Mouse (Mus musculus) forebrain, embryonic 12.5 days (tissue): Measurements from ENCODE around the gene H2-DMa. TPM values are rescaled to one million over a fixed set of nuclear protein-coding genes. Genes with fewer than 3 reads are reported as not detected.

Source experiments
- ATAC-seq: fragments of 200-750 bp; cut with Nextera tagmentation; 2 replicates; pipeline ENCODE4 v1.8.0; 2017; ENCODE audit warnings: moderate TSS enrichment; ENCODE audit not compliant: low FRiP score
- H3K27ac ChIP-seq: fragments of 300-500 bp; sonication (generic); 2 replicates; pipeline ENCODE4 v1.5.1; 2016; ENCODE audit warnings: mild to moderate bottlenecking
- H3K27me3 ChIP-seq: fragments of 300-500 bp; sonication (generic); 2 replicates; pipeline ENCODE4 v1.6.1; 2016; ENCODE audit warnings: mild to moderate bottlenecking
- H3K36me3 ChIP-seq: fragments of 300-500 bp; sonication (generic); replicated peaks from 2 replicates; pipeline ENCODE4 v1.6.1; 2016; ENCODE audit warnings: mild to moderate bottlenecking
- H3K4me1 ChIP-seq: fragments of 300-500 bp; sonication (generic); 2 replicates; pipeline ENCODE4 v1.6.1; 2016
- H3K4me2 ChIP-seq: fragments of 300-500 bp; sonication (generic); 2 replicates; pipeline ENCODE4 v1.6.1; 2016; ENCODE audit warnings: mild to moderate bottlenecking, moderate library complexity
- H3K4me3 ChIP-seq: fragments of 300-500 bp; sonication (generic); replicated peaks from 2 replicates; pipeline ENCODE4 v1.5.1; 2016; ENCODE audit warnings: mild to moderate bottlenecking
- H3K9ac ChIP-seq: fragments of 300-500 bp; sonication (generic); 2 replicates; pipeline ENCODE4 v1.6.1; 2016; ENCODE audit warnings: mild to moderate bottlenecking
- H3K9me3 ChIP-seq: fragments of 300-500 bp; sonication (generic); 2 replicates; pipeline ENCODE4 v1.6.1; 2016
- WGBS: fragments of 180-500 bp; shearing (Covaris S2); methylation state at CpG from one replicate; pipeline ENCODE4 v1.1.7; 2016; 5-methylcytosine and 5-hydroxymethylcytosine counted together
- polyA plus RNA-seq: library from polyadenylated mRNA; unstranded; fragments of >200 nt; fragmentation: Nextera tagmentation; extraction: Ambion mirVana; gene quantifications from 2 replicates; pipeline ENCODE4 v1.2.1, GENCODE M21; 2016

H2-DMa gene
- polyA plus RNA-seq, 1 experiment from 2014 or later, result 9.6 TPM

DNA sequence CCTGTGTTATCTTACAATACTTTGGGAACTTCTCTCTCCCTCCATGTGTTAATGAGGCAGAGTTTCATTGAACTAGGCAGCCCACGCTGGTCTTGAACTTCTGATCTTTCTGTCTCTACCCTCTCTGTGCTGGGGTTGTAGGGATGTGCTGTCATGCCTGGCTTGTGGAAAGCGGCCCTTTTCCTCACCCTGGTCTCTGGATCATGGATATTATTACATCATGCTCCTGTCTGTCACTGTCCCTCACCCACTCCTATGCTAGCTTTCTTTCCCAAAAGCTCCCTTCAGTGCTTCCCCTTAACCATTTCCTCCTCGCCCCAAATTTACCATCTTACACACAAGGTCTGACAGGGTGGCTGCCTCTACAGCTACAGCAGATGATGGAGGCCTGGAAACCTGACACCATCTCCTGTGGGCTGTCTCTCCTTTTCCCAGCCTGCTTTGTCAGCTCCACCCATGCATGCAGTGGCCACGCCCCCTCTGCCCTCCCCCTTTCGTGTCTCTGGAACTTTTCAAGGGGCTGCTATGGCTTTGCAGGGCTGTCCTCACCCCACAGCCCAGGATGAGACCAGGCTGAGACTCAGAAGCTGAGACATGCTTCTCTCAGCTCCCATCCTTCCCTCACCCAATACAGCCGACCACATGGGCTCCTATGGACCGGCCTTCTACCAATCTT lies 26.0 kb upstream of the H2-DMa start:
- Histone ChIP-seq H3K9me3 (no peaks in the 10 kb centered on the region), H3K27me3 (peaks cover 5% of the 10 kb centered on the region; the same call in 1 of the 2 replicates), H3K4me3 (no peak overlapping the region), H3K27ac (no peak overlapping the region), H3K4me1 (peaks cover 7% of the 10 kb centered on the region; the same call in 1 of the 2 replicates), H3K9ac (no peak overlapping the region; the same call in 1 of the 2 replicates), H3K4me2 (no peak overlapping the region), H3K36me3 (no peaks in the 10 kb centered on the region)
- WGBS, result 45% methylated on average over 7 of the region's 7 CpGs
- peak; percentile 41; the same call in 1 of the 2 replicates for ATAC-seq

DNA sequence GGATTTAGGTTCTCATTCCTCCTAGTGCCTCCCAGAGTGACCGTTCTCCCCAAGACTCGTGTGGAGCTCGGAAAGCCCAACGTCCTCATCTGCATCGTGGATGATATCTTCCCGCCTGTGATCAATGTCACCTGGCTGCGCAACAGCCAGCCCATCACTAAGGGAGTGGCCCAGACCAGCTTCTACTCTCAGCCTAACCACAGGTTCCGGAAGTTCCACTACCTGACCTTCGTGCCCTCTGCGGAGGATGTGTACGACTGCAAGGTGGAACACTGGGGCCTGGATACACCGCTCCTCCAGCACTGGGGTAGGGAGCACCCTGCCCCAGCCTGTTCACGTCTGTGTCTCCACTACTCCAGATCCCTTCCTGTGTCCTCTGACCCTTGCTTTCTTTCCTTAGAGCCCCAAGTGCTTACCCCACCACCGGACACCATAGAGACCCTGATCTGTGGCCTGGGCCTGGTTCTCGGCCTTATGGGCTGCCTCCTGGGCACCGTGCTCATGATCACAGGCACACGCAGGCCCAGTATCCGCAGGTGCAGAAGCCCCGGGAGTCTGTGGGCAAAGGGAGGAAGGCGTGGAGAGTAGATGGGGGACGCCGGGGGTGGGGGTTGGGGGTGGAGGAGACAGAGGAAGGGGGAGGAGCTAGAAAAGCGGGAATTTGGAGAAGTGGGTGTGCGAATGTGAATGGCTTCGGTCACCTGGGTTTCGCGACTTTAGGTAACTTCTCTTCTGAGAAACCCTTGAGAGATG lies 24.9 kb upstream of the H2-DMa start:
- Histone ChIP-seq H3K36me3 (no peaks in the 10 kb centered on the region), H3K27me3 (peaks cover 5% of the 10 kb centered on the region; the same call in 1 of the 2 replicates), H3K9me3 (no peaks in the 10 kb centered on the region), H3K4me2 (no peak overlapping the region), H3K27ac (no peak overlapping the region), H3K9ac (no peak overlapping the region), H3K4me3 (no peak overlapping the region), H3K4me1 (peaks cover 7% of the 10 kb centered on the region; the same call in 1 of the 2 replicates)
- 86% methylated on average over 27 of the region's 27 CpGs for WGBS
- no peak for ATAC-seq

DNA sequence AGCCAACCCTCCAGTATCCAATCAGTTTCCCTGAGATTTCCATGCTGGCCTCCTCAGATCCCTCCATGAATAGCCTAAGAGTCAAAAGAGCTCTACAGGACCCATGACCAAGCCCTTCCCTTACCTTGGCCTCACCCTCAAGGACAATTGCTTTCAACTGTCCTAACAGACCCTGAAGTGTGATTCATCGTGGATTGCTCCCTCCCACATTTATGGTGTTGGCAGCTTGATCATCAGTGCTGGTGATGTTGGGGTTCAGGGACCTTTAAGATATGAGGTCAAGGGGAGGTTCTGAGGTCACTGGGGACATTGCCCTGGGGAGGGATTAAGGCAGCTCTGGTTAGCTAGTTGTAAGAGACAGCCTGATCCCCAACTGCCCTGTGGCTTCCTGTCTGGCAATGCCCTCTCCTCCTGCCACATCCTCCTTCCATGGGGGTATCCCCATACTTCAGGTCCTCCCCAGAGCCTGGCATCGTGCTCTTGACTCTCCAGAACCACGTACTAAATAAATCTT lies 22.8 kb upstream of the H2-DMa start:
- 78% methylated on average over 3 of the region's 3 CpGs for whole genome bisulfite sequencing
- Histone ChIP-seq H3K4me3 (no peak overlapping the region), H3K9me3 (no peaks in the 10 kb centered on the region), H3K27ac (no peak overlapping the region), H3K4me2 (no peak overlapping the region), H3K4me1 (peaks cover 10% of the 10 kb centered on the region), H3K9ac (no peak overlapping the region), H3K36me3 (no peaks in the 10 kb centered on the region), H3K27me3 (peaks cover 13% of the 10 kb centered on the region)
- ATAC-seq, result no peak

DNA sequence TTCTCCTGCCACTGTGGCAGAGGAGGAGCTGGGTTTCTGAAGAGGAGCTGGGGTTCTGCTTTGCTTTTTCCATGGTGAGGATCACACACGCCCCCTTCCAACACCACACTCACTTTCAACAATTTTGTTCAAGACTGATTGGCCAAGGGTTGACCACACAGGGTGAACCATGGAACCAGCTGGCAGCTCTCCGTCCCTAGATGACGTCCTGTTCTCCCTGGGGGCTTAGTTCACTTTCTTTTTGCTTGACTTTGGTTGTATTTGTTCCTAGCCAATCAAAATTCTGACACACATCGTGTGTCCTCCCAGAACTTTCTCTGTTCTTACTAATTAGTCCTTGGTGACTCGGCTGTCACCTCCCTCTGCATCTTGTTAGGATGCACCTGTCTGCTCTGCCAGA lies 22.1 kb upstream of the H2-DMa start:
- no peak for ATAC-seq
- Histone ChIP-seq H3K27me3 (peaks cover 13% of the 10 kb centered on the region), H3K4me1 (peaks cover 13% of the 10 kb centered on the region), H3K36me3 (no peaks in the 10 kb centered on the region), H3K9ac (no peak overlapping the region), H3K4me3 (no peak overlapping the region), H3K9me3 (no peaks in the 10 kb centered on the region), H3K27ac (no peak overlapping the region), H3K4me2 (no peak overlapping the region)
- WGBS, result 63% methylated on average over 5 of the region's 5 CpGs

DNA sequence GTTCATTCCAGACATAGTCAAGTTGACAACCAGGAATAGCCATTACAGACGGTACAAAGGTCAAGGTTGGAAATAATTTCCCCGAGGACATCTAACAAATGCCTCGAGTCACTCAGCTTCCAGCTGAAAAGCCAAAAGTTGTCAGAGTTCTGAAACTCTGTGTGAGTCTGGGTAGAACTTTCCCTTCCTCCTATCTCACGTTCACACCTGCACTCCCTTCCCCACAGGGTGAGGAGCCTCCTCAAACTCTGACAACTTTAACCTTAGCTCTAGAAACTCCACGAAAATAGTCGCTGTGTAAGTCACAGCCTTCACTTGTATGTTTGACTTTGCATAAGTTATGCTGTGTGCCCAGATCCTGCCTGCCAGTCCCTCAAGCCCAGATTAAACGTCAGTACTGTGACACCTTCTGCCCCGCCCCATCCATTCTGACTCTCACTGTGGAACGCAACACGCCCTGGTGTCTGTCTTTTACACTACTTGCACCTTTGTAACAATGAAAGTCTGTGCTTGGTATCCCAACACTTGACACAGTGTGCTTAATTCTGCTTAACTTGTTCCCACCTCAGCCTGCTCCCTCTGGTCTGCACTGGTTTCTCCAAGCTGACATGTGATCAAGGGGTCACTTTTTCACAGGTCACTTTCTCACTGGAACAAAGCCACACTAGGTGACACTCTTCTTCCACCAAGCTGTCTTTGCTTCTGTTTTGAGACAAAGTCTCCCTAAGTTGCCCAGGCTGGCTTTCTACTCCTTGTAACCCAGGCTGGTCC lies 20.4 kb upstream of the H2-DMa start:
- Histone ChIP-seq H3K27me3 (peaks cover 13% of the 10 kb centered on the region), H3K9me3 (no peaks in the 10 kb centered on the region), H3K4me1 (peaks cover 6% of the 10 kb centered on the region), H3K4me2 (no peak overlapping the region), H3K9ac (no peak overlapping the region), H3K36me3 (no peaks in the 10 kb centered on the region), H3K4me3 (no peak overlapping the region), H3K27ac (no peak overlapping the region)
- WGBS, result 69% methylated on average over 10 of the region's 10 CpGs
- no peak for ATAC-seq

DNA sequence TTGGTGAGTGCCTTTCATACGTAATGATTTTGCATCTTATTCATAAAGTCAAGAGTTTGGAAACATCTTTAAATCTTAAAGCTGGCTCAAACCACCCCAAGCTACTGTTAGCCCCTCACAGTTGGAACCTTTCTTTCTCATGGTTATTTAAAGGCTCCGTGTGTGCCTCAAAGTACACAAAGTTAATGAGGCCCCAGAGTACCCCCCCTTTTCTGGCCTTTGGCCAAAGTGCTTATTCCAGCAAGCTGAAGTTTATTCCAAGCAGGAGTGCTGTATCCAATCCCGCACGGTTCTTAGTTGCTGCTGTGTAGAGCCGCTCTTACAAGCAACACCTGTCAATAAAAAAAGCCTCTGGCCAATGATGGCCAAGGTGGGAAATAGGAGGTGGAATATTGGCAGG lies 19.8 kb upstream of the H2-DMa start:
- no peak for ATAC-seq
- Histone ChIP-seq H3K27ac (no peak overlapping the region), H3K9ac (no peak overlapping the region), H3K4me1 (peaks cover 6% of the 10 kb centered on the region), H3K36me3 (no peaks in the 10 kb centered on the region), H3K4me2 (no peak overlapping the region), H3K4me3 (no peak overlapping the region), H3K9me3 (no peaks in the 10 kb centered on the region), H3K27me3 (peaks cover 9% of the 10 kb centered on the region)
- WGBS, result 50% methylated on average over 5 of the region's 5 CpGs

DNA sequence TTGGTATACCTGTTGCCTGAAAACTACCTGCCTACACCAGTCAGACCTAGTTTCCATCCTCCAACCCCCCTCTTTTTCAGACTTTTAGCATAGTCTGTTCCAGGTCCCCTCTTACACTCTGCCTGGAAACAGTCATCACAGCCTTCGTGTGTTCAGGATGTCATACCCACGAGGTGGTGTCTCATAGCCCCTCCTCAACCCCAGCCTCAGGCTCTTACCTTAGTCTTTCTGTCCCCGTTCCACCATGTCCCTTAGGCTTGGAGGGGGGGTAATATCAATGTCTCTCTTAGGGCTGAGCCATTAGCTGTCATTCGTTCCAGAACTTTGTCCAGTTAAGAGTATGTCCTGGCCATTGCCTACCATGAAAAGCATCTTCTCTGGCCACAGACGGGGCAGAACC lies 18.2 kb upstream of the H2-DMa start:
- no peak overlapping the region for H3K27ac ChIP-seq
- H3K27me3 ChIP-seq, result peaks cover 8% of the 10 kb centered on the region
- H3K9me3 ChIP-seq, result no peaks in the 10 kb centered on the region
- peak; percentile 20; the same call in 1 of the 2 replicates for ATAC-seq
- H3K4me1 ChIP-seq, result peaks cover 6% of the 10 kb centered on the region
- H3K4me2 ChIP-seq, result 0 out of 2 replicates have a peak overlapping the region, but pooled peaks have one; percentile 43
- WGBS, result 36% methylated on average over 5 of the region's 5 CpGs
- H3K4me3 ChIP-seq, result no peak overlapping the region
- no peaks in the 10 kb centered on the region for H3K36me3 ChIP-seq
- H3K9ac ChIP-seq, result no peak overlapping the region

DNA sequence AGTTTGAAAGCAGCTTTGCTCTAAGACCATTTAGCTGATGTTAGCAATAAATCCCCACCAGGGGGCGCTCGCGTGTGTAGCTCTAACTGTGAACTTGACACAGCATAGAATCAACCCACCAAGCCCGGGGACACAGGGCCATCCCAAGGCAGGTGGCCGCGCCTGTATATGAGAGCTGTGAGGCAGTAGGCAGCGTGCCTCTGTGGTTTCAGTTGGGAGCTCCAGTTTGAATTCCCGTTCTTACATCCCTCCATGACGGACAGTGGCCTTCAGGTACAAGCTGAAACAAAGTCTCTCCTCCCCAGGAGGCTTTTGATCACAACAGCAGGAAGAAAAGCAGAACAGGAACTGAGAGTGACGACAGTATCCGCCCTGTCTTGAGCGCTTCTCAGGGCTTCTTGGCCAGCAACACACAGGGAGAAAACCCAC lies 17.7 kb upstream of the H2-DMa start:
- Histone ChIP-seq H3K27ac (no peak overlapping the region), H3K9ac (peak overlapping the region; percentile 34; the same call in 1 of the 2 replicates), H3K9me3 (no peaks in the 10 kb centered on the region), H3K27me3 (peaks cover 8% of the 10 kb centered on the region), H3K4me2 (peak overlapping the region; percentile 43), H3K4me3 (no peak overlapping the region), H3K4me1 (peaks cover 6% of the 10 kb centered on the region), H3K36me3 (no peaks in the 10 kb centered on the region)
- 7% methylated on average over 12 of the region's 12 CpGs for WGBS
- peak; percentile 82 for ATAC-seq

DNA sequence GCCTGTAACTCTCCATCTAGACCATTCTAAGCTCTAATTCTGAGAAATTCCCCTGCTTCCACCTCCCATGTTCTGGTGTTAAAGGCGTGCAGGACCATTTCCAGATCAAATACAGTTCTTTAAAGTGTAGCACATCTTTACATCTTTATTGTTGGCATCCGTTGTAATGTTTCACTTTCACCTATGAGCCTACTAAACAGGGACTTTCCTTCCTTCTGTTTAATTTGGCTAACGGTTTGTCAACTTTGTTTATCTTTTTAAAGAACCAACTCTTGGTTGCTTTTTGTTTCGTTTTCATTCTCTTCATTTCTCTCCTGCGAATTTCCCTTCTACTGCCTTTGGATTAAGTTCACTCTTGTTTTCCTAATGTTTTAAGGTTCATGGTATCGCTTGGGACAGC lies 16.5 kb upstream of the H2-DMa start:
- H3K9me3 ChIP-seq, result no peaks in the 10 kb centered on the region
- H3K4me2 ChIP-seq, result no peak overlapping the region
- H3K27ac ChIP-seq, result no peak overlapping the region
- no peaks in the 10 kb centered on the region for H3K36me3 ChIP-seq
- ATAC-seq, result no peak
- H3K9ac ChIP-seq, result no peak overlapping the region
- H3K27me3 ChIP-seq, result peaks cover 8% of the 10 kb centered on the region
- 82% methylated on average over 6 of the region's 6 CpGs for WGBS
- no peak overlapping the region for H3K4me3 ChIP-seq
- H3K4me1 ChIP-seq, result peaks cover 6% of the 10 kb centered on the region

DNA sequence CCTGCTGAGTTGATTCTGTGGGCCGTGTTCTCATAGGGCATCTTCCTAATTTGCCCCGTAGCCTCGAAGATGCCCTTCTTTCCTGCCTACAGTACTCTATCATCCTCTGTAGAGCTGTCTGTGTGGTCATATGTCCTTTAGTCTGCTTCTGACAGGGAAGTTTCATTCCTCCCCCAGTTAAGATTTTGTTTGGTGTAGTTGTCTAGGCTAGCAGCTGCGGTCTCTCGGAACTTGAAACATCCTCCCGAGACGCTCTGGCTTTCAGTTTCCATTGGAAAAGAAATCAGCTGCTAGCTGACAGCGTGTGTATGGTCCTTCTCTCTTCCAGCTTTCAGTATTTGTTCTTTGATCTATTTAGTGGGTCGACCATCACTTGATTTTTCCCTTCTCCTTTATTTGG lies 14.5 kb upstream of the H2-DMa start:
- no peaks in the 10 kb centered on the region for H3K9me3 ChIP-seq
- no peak overlapping the region for H3K4me2 ChIP-seq
- H3K4me3 ChIP-seq, result no peak overlapping the region
- peaks cover 9% of the 10 kb centered on the region for H3K4me1 ChIP-seq
- peaks cover 8% of the 10 kb centered on the region for H3K27me3 ChIP-seq
- H3K9ac ChIP-seq, result no peak overlapping the region
- WGBS, result 84% methylated on average over 9 of the region's 9 CpGs
- ATAC-seq, result no peak
- H3K27ac ChIP-seq, result no peak overlapping the region
- peaks cover 10% of the 10 kb centered on the region for H3K36me3 ChIP-seq

DNA sequence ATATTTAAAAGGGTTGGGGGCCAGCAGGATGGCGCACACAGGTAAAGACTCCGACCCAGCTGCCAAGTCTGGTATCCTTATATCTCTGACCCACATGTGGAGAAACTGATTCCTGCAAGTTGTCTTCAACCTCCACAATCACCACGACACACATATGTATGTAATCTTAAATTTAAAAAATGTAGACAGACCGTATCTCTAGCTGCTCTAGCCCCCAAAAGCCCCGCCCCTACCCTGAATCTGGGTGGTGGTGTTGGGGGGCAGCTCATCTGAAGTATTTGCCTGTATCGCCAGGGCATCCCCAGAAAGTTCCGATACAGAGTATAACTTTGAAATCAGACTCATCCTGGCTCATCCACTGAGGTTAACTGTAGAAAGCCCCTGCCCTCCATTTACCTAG lies 12.8 kb upstream of the H2-DMa start:
- no peak overlapping the region for H3K4me3 ChIP-seq
- H3K4me2 ChIP-seq, result no peak overlapping the region
- H3K27ac ChIP-seq, result no peak overlapping the region
- no peaks in the 10 kb centered on the region for H3K27me3 ChIP-seq
- H3K4me1 ChIP-seq, result peaks cover 11% of the 10 kb centered on the region
- no peak for ATAC-seq
- no peak overlapping the region for H3K9ac ChIP-seq
- H3K9me3 ChIP-seq, result no peaks in the 10 kb centered on the region
- H3K36me3 ChIP-seq, result peaks cover 27% of the 10 kb centered on the region
- WGBS, result 84% methylated on average over 7 of the region's 7 CpGs
